Mouse (Mus musculus): Measurements from ENCODE around the gene Adipor2.
"Not testable (repeated sequence)": the region's sequence is repeated elsewhere in the genome, so short reads cannot be mapped to it uniquely, and the experiment has no call there.

Adipor2 gene

DNA sequence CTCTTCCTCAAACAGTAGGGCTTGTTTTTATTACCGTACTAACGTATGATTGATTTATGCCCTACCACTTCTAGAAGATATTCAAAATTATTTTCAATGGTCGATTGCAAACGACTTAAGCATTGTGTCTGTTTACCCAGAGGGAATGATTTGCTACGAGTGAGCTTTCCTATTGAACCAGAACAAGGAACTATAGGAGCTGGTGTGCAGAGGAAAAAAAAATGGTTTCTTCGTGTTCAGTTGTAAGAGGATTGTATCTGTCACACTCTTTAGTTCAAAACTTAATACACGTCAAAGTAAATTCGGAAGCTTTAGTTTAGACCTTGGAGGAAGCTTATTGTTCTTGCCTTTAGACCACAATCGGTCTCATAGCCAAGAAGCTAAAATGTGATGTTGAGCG, 28.4 kb downstream of the Adipor2 start:
- DNase-seq (ENCODE audit: low spot score in 2 of 2), result no peak

DNA sequence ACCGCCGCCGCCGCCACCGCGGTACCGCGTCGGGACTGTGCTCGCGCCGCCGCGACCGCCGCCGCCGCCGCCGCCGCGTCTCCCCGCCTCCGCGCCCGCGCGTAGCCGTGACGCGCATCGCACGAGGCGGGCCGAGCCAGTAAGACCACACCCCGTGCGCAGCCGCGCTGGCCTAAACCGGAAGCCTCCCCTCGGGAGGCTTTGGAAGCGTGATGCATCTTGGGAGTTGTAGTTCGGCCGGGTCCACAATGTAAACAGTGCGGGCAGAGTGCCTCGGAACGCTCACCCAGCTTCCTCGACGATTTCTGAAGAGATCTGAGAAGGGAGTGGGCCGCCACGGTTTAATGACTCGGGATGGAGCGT, 28.9 kb downstream of the Adipor2 start:
- DNase-seq (ENCODE audit: low spot score in 2 of 2), result peak; percentile 92 to 96

DNA sequence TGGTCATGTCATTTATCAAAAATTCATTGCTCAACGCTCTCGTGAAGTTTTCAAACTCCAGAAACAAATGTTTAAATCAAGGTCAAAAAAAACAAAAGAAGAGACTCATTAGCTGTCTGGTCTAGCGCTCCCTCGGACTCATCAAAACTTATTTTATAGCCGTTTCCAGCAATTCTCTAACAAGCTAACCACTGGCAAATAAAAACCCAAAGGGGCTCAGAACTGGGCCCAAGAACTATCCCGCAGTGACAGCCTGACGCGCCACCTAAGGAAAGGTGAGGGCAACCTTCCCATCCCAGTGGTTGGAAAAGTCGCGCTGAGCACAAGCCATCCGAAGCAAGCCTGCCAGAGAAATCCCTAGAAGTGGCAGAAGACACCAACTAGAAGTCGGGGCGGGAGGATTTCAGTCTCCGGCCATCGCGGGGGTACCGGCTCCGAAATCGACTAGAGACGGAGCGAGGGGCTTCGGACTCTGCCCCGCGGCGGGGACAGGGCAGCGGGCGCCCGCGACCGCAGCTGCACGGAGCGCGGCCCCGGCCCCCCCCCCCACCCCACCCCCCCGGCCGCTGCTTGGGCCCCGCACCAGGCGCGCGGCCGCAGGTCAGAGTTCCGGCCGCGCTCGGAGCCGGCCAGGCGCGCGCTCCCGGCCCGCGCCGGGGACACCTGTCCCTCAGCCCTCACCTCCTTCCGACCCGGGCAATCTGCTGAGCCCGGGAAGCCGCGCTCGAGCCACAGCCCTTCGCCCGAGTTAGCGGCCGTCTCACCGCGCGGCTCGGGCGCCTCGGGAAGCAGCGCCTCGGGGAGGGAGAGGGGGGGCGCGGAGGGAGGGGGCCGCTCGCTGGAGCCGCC, 29.5 kb downstream of the Adipor2 start:
- peak; percentile 12 to 15 for DNase-seq (ENCODE audit: low spot score in 2 of 2)

DNA sequence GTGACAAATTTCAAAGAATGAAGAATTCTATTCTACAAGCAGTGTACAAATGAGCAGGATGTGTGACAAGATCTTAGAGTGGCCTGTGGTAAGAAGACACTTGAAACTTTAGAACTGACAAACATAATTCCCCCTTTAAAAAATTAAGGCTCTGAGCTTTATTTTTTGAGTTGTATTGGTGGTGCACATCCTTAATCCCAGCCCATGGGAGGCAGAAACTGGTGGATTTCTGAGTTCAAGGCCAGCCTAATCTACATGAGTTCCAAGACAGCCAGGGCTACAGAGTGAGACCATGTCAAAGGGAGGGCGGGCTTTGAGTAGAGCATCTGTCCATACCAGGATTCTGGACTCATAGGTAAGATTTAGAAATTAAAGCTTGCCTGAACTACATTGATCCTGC, 30.7 kb downstream of the Adipor2 start:
- DNase-seq (ENCODE audit: low spot score in 2 of 2), result no peak

DNA sequence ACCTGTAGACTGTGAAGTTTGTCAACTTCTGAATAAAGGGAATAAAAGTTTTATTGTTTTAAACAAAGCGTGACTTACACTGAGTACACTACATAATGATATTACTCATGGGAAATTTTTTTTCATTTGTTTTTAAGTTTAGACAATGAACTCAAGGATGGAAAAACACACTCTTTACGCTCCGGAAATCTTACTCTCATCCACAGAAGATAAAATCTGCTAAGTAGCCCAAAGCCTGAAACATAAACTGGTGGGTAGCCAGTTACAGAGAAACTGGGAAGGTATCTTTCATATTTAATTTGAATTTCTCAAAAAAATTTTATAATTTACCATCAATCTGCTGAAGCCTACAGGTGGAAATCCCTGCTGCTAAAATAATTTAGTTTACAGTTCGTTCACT, 31.1 kb downstream of the Adipor2 start:
- no peak for DNase-seq (ENCODE audit: low spot score in 2 of 2)

DNA sequence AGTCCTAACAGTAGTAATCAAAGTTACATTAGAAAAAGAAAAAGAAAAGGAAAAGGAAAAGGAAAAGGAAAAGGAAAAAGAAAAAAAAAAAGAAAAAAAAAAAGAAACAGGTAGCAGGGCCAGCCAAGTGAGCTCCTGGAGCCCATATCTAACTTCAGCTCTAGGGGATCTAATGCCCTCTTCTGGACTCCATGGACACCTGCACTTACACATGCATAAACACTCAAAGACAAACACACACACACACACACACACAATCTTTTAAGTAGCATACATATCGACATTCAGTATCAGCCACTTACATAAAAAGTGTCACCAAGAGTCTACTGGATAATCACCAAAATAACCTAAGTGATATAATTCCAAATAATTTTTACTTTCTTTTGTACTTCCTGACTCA, 31.8 kb downstream of the Adipor2 start:
- no peak for DNase-seq (ENCODE audit: low spot score in 2 of 2)

DNA sequence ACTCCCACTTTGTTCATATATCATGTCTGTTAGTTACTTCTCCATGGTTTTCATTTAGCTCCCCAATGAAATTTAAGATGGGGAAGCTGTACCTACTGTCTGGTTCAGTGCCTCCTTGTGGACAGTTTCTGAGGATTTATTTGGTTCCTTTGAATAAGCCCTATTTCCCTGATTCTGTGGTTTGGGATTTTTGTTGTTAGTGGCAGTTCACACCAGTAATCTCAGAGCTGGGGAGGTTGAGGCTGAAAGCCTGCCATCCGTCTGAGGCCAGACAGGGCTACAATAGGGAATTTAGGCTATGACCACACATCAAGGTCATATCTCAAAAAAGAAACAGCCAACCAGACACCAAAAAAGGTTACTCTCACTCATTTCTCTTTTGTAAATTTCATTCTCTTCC, 38.9 kb downstream of the Adipor2 start:
- no peak for DNase-seq (ENCODE audit: low spot score in 2 of 2)

DNA sequence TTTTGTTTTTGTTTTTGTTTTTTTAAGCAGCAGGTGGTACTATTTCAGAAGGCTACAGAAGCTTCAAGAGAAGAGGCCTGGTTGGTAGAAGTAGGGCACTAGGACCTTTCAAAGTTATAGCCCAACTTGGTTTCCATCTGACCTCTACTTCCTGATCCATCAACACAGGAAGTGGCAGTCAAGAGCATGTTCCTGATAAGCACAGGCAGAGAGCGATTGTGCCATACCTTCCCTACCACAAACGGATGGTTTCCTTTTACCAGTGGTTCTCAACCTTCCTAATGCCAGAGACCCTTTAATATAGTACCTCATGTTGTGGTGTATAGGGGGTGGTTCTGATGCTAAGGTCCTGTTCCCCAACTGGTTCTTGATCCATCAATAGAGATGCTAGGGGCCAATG, 39.9 kb downstream of the Adipor2 start:
- DNase-seq (ENCODE audit: low spot score in 2 of 2), result no peak

DNA sequence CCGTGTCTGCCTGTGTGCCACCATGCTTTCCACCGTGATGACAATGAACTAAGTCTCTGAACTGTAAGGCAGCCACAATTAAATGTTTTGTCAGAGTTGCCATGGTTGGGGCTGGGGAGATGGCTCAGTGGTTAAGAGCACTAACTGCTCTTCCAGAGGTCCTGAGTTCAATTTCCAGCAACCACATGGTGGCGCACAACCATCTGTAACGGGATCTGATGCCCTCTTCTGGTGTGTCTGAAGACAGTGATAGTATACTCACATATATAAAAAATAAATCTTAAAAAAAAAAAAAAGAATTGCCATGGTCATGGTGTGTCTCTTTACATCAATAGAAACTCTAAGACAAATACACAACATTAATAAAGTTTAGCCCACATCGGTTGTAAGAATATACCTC, 42.5 kb downstream of the Adipor2 start:
- DNase-seq (ENCODE audit: low spot score in 2 of 2), result no peak

DNA sequence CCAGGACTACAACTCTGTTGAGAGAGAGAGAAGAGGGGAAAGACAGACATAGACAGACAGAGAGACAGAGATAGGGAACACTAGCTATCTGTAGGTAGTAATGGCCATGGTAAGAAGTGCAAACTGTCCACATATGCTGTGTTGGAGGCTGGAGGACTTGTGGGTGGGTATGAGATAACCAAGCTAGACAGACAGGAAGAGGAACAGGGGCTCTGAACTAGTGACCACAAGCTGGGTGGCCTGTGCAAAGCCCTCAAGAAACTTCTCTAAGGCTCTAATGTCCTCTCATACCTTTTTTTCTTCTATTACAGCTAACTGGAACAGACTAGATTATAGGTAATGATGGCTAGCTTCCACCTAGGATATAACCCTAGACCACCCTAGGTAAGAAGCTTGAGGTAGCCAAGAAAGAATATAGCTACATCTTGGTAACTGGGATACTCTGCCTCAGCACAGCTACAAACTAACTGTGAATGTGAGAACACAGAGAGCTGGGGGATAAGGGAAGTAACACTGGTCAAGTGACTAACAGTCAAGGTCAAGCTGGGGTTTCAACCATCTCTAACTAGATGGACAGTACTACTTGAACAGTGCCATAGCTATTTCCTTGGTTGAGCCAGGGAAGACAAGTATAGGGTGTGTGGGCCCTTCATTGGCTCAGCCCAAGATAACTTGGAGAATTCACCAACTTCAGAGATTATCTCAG, 44.4 kb downstream of the Adipor2 start:
- DNase-seq (ENCODE audit: low spot score in 2 of 2), result no peak

DNA sequence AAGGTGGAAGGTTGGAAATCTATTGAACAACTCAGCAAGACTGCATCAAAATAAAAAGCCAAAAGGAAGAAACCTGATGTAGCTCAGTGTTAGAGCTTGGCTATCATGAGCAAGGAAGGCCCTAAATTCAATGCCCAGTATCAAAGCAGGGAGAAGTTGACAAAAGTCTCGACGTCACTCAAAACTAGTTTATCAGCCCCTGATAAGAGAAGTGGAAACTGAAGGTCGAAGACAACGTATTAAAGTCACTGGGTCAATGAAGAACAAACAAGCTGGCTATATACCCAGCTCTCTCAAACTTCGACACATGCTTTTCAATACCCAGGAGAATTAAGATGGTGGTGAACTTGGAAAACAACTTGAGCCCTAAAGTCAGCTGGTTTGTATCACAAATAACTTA, 45.3 kb downstream of the Adipor2 start:
- DNase-seq (ENCODE audit: low spot score in 2 of 2), result no peak

DNA sequence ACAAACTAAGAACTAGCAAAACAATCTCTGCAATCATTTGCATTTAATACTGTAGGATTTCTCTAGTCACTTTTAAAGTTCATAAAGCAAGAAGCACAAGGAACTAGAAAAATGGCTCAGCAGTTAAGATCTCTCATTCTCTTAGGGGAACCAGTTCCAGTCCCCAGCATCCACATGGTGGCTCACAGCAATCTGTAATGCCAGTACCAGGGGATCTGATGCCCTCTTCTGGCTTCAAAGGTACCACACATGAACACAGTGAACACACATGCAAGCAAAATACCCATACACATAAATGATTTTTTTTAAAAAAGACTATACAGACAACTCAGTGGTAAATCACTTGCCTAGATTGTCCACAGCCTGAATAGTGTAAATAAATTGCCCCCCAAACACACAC, 45.9 kb downstream of the Adipor2 start:
- no peak for DNase-seq (ENCODE audit: low spot score in 2 of 2)

DNA sequence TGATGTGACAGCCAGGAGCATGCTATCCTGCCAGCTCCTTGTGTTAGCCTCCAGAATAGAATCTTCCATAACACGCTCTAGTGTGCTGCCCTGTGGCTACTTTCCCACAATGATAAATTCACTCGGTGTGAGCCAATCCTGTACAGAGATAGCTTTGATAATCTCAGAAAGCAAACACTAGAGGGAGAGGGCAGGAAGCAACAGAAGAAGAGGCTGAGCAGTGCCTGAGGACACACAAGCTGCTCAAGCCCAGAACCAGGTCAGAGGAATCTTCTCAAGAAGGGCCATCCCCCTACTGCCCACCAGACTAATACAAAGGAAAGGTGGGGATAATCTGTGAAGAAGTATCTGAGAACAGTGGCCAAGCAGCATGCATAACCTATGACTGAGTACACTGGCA, 50.1 kb downstream of the Adipor2 start:
- DNase-seq (ENCODE audit: low spot score in 2 of 2), result no peak

DNA sequence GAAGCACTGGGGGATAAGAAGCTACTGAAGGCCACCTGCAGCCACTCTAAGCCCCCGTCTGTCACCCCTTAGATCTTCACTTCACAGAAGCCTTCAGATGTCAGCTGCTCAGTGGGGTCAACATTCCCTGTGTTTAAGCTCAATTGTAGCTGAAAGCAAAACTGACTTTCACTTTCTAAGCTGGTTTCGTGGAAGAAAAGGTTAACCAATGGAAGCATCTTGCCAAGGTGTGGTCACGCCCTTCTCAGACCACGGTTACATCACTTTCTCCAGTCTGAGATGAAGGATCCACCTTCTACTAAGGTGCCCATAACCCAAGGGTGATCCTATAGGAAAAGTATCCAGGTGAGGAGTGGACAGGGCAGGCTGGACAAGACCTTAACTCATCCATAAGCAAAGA, 50.7 kb downstream of the Adipor2 start:
- DNase-seq (ENCODE audit: low spot score in 2 of 2), result not testable (repeated sequence)

DNA sequence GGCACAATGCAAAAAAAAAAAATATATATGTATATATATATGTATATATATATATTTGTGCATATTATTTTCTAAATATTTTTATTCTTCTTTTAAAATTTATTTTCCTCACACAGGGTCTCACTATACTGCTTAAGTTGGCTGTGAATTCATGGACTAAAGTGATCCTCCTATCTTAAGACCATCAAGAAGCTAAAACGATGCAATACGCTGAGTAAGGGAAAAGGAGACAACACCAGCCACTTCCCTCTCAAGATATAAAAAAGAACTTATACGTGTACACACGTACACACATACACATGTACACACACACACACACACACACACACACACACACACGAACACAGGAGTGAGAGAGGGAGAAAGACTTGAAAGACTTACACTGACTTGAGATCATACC, 53.9 kb downstream of the Adipor2 start:
- no peak for DNase-seq (ENCODE audit: low spot score in 2 of 2)

DNA sequence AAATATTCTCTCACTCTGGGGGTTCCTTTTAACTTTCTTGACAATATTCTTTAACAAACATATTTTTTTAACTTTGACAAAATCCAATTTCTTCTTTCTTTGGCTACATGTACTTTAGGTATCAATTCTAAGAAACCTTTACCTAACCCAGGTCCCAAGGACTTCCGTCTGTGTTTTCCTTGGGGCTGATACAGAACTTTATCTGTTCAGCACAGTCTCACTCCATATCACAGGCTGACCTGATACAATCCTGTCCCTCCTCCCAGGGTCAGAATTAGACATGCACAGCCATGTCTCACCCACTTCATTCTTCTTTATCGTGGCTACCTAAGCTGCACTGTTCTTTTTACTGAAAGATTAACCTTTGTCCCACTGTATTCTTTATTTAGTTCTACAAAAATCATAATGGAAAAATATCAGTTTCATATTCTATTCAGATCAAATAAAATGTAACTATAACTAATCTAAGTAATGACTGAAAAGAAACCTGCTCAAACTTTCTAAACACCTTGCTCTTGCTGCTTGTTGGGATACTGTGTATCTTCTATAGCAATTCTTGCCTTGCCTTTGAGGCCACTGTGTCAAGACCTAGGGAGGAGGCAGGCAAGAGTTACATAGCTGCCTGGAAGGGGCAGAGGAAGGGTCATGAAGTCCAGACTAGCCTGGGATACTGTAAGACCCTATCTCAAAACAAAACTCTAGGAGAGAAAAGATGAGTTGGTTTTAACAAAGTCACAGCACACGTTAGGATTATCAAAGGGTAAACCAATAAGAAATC, 56.4 kb downstream of the Adipor2 start:
- no peak for DNase-seq (ENCODE audit: low spot score in 2 of 2)

DNA sequence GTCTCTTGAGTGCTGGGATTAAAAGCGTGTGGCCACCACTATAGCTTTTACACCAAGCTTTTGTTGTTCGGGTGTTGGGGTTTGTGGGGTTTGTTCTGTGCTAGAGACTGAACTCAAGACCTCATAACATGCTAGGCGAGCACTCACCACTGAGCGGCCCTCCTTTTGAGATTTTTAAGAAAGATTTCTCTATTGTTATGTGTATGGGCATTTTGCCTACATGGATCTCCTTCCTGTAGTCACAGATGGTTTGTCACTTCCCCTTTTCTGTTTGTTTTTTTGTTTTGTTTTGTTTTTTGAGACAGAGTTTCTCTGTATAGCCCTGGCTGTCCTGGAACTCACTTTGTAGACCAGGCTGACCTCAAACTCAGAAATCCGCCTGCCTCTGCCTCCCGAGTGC, 57.3 kb downstream of the Adipor2 start:
- DNase-seq (ENCODE audit: low spot score in 2 of 2), result not testable (repeated sequence)

DNA sequence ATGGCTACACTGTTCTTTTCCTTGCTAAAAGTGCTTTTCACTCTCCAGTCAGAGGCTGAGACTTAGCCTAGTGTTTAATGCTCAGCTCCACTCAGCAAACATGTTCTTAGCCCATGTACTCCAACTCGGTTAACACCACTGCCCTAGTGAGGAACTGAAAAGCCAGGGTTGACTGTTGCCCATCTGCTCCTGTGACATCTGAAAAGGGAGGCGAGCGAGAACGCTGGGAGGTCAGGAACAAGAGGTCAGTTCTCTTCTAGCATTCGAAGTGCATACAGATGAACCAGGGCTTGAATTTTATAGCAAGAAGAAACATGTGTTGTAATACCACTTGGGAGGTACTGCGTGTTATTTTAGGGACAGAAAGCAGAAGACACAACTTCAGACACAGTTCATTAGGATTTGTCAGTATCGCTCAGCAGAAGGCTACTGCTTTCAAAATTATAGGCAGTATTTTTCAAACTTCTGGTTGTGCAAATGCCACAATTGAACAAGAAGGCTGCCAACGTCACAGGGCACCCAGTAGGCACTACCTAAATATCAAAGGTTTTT, 59.4 kb downstream of the Adipor2 start:
- no peak for DNase-seq (ENCODE audit: low spot score in 2 of 2)

DNA sequence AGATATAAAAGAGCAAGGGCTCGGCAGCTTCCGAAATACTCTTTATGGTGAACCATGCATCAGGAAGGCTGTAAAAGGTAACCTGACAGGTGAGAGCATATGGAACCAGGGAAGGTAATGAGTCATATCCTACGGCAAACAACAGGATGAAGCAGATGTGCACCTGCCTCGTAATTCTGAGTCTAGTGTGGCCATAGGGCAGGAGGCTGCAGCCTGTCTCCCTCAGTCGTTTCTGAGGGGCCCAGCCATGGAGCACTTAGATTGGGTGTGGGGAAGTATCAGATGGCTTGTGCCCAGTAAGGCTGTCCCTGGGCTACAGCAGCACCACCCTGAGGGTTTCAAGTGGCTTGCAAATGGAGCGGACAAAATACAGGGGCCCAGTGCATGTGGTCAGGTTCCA, 65.0 kb downstream of the Adipor2 start:
- no peak for DNase-seq (ENCODE audit: low spot score in 2 of 2)

DNA sequence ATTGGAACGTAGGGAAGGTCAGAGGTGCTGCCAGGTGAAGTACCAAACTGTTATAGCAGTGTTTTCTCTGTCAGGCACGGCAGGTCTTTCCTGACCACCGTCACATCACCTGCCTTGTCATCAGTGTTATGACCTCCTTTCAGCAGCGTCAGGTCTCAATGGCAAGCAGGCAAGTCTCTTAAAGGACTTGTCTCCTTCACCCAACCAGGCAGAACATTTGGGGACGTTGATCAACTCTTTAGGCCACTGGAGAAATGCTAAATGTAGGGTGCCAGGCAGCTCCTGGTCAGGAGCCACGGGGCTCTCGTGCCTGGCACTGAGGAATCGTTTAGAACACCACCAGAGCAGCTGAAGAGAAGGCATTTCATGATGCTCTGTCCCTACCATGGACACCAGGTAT, 65.8 kb downstream of the Adipor2 start:
- DNase-seq (ENCODE audit: low spot score in 2 of 2), result no peak

DNA sequence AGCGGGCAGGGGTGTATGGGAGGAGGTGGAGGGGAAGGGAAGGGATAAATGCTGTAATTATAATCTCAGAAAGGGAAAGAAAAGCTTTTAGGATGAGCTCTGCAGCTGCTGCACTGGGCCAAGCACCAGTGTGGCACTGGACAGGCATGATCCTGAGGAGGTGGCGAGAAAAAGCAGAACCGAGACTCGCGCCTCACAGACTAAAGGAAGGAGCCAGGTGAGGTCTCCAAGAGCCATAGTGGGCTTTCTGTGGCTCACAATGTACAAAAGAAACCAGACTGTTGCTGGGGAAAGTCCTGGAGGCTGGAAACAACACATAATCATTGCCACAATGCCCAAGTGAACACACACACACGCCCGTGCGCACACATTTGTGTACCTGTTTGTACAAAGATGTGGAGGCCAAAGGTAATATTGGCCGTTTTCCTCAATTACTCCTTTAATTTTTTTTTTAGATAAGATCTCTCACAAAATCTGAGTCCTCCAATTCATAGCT, 66.8 kb downstream of the Adipor2 start:
- no peak for DNase-seq (ENCODE audit: low spot score in 2 of 2)

DNA sequence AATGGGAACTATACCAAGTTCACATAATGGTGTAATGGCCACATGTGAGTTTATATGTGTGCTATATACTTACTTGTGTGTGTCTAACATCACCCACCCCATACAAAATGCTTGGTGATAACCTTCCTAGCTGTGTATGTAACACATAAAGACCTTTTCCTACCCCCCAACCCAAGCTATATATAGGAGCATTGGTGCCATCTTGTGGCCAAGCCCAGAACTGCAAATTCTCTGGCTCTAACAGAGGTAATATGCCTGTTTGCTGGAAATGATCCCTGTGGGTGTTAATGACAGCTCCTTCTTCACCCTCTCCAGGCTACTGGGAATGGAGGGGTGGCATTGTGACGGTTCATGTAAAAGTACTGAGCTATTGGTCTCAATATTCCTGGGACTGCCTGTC, 69.3 kb downstream of the Adipor2 start:
- peak; percentile 88 to 92 for DNase-seq (ENCODE audit: low spot score in 2 of 2)

Measured in frontal cortex, postnatal 36 days (tissue).